Mouse (Mus musculus) NIH3T3 (cell line): Measurements from ENCODE around the gene Ly6g5c.
"Not testable (repeated sequence)": the region's sequence is repeated elsewhere in the genome, so short reads cannot be mapped to it uniquely, and the experiment has no call there.

Source experiments
- DNase-seq: peaks from one replicate; pipeline ENCODE4 v3.0.0-alpha.2; 2012; ENCODE audit warnings: low read depth

Gene Ly6g5c

DNA sequence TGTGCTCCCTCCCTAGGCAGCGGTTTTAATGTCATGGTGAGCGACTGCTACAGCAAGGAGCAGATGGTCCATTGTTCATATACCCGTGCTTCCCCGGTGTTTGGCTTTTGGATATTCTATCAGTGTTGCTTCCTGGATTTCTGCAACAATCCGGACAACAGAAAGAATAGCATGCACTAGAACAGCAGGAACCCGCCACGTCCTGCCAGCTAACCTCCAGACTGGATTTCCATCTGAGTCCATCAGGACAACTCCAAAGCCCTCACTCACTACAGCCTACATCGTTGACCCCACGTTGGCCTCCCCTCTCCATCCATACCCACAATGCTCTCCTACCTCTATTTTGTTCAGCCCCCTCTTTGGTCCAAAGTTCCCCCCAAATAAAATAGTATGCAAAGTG lies 3.7 kb downstream of the Ly6g5c start:
- DNase-seq = no peak

DNA sequence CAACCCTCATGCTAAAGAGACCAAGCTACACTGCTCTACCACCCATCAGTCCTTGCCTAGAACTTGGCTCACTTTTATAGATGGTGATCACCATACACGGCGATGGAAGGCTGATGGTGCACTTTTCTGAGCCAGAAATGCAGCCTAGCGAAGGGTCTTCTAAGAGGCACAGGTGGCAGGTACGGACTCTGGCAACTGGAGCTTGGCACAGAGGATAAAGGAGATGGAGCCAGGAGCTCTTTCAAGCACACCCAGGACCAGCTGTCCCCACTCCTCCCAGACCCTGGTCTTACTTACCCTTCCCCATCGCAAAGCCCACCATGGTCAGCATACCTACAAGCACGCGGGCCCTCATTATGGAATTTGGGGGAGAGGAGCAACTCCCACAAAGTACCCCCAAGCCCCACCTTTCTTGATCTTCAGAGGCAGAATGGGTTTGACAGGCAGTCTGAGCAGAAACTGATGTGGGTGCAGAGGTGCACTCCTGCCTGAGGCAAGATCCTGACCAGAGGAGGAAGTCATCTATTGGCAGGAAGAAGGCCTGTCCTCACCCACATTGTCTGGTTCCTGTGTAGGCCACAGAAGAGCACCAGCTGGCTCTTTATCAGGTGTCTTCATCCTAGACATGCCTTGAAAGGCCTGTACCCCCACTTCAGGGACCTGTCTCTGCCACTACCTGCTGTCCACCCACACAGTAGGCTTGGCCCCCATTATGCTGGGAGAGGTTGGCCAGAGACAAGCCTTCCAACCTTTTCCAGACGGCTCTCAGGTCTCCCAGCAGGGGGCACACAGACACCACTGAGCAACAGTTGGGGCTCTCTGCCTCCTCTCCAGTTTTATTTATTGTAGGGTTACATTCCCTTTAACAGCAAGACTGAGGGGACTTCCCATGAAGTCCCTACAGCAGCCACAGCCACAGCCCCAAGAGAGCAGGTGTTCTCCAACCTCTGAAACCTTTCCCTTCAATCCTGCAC lies 7.3 kb downstream of the Ly6g5c start, which contains the start of gene Ly6g5b:
Ly6g5b (minus strand) TSS at position 383 of the 974 bp plus-strand sequence.
- DNase-seq = peak; percentile 71

DNA sequence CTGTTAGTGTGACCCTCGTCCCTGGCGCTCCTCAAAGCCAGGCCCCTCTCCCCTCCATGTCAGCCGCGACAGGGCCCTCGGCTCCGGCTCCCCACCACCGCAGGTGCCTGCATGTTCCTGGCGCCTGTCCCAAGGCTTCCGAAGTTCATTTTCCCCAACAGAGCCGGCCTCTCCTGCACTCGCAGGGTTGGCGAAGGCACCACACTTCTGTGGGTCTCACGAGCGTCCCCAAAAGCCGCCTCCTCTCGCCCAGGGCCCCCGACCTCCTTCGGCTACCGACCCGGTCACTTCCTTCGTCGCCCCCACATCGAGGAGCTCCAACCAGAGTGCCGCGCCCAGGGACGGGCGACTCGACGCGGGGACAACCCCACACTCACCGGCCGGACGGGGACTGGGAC lies 12.7 kb downstream of the Ly6g5c start:
- DNase-seq = peak; percentile 46

DNA sequence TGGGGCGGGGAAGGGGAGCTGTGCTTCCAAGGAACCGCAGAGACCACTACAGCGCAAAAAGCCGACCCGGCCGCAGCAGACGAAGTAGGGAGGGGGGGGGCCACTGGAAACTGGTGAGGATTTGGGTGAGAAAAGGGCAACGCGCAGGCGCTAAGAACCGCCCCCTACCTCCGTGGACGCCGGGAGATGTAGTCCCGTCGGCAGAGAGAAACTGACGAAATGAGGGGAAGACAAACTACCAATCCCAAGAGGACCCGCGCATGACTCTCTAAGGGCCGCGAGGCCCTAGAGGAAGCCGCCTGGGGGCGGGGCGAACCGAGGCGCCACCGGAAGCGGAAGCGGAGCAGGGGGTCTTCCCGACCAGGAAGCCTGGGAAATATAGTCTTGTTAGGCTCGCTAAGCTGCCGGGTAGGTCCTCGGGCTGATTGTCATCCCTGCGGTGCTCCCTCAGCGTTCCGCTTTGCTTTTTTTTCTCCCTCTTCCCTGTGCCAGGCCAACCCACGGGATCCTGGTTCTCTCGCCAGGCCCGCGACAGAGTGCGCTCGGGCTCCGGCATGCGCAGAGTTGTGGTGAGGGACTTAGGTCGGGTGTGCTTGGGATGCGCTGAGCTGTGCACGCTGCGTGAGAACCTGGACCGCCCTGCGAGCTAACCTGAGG lies 13.2 kb downstream of the Ly6g5c start, which contains the start of gene Gpank1:
Gpank1 (plus strand) TSS at position 313 of the 657 bp plus-strand sequence.
- DNase-seq = peak; percentile 99

DNA sequence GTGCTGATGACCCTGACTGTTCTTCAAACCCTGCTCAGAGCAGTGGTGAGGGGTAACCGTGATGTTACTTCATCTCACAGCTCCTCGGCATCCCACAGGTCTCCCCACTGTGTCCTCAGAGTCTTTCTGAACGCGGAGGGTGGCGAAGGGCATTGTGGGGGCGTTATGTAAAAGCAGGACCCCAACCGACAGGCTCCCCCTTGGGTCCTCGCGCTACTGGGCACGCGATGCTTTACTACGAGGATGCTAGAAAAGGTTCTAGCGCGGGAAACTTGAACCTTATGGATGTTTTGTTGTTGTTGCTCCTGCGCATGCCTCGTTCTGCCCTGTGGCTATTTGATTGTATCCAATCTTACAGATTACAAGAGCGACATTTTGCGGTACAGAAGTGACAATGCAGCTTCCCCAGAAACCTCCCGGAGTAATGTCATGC lies 13.8 kb downstream of the Ly6g5c start, which contains the start of gene Csnk2b:
Csnk2b (minus strand) TSS at position 183 of the 433 bp plus-strand sequence.
- peak; percentile 89 for DNase-seq

DNA sequence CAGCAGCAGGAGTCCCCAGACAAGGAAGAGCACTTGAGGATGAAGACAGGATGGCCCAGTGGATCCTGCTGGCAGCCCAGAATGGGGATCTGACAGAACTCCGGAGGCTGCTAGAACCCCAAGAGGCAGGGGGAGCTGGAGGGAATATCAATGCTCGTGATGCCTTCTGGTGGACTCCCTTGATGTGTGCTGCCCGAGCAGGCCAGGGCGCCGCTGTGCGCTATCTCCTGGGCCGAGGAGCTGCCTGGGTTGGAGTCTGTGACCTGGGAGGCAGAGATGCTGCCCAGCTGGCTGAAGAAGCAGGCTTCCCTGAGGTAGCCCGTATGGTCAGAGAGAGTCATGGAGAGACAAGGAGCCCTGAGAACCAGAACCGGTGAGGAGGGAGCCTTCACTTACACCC lies 15.2 kb downstream of the Ly6g5c start:
- DNase-seq = not testable (repeated sequence)

DNA sequence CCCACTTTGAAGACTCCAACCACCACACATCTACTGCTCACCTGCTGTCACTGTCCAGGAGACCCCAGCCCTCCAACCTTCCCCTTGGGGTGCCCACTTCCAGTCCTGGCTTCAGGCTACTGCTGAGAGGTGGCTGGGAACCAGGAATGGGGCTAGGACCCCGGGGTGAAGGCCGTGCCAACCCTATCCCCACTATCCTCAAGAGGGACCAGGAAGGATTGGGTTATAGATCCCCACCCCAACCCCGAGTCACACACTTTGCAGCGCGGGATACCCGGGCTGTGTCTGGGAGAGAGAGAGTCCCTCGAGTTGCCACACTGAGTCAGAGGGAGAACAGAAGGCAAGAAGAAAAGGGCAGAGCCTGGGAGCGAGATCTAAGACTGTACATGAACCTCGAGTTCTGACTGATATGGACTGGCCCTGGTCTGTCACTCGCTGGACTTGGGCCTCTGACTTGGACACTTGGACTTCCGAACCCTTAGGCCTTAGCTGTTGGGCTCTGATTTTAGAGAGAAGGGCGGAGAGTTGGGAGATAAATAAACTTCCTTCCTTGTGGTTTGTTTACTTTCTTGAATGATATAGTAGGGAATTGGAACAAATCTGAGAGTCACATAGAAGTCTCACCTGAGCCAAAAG lies 16.3 kb downstream of the Ly6g5c start:
- not testable (repeated sequence) for DNase-seq

DNA sequence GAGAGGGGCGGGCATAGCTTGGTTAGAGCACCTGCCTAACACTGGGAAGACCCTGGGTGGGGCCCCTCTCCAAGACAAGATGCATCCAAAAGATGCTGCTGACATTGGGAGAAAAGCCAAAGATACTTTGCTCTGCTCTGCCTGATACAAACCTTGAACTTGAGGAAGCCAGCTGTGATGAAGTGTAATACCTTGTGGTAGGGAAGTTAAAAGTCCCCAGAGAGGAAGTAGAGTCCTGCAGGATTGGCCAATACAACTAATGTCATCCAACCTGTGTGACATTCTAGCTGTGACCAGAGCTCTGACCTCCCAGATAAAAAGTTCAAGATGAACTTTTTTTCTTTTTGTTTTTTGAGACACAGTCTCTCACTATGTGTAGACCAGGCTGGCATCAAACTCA lies 17.0 kb downstream of the Ly6g5c start:
- DNase-seq = no peak

DNA sequence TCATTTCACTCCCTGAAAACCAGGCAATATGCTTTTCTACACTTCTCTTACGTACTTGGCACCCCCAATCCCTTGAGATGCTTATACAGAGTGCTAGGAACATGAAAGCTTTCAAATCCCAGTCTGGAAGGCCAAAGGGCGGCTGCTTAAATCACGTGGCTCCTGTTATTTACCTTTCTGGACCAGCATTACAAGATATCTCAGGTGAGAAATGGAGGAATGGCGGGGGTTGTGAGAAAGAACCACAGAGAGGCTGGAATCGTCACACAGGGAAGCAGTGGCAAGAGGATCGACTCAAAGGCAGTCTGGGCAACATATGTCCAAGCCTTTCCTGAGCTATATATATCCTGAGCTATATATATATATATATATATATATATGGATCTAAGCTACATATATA lies 17.5 kb downstream of the Ly6g5c start:
- DNase-seq = peak; percentile 10

DNA sequence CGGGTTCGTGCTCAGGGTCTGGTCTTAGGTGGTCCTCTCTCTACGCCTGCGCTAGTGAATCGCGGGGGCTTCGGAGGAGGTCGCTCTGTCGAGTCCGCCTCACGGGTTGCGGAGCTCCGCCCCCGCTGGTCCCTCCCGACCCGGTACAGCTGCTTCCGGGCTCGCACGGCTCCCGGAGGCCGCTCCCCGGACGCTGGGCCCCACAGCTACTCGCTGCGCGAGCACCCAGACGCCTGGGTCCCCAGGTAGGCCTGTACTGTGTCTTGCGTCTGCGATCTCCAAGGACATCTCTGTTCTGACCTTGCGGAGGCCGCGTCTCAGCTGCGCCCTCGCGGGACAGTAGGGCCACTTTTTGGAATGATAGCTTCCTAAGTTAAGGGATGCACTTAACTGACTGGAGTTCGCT lies 18.1 kb downstream of the Ly6g5c start, which contains the start of gene D17H6S53E:
D17H6S53E (plus strand) TSS at position 168 of the 406 bp plus-strand sequence.
- peak; percentile 81 for DNase-seq

DNA sequence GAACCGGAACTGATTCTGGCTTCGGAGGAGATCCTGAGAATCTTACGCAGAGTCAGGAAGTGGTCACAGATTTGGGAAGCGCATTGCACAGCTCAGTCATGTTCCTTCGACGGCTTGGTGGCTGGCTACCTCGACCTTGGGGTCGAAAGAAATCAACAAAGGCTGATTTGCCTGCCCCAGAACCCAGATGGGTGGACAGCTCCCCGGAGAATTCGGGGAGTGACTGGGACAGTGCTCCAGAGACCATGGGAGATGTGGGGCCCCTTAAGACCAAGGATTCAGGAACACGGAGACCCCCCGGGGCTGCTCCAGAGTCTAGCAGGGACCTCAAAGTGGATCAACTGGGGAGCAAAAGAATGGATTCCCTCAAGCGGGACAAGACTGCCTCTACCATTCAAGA lies 18.9 kb downstream of the Ly6g5c start:
- DNase-seq = peak; percentile 17

DNA sequence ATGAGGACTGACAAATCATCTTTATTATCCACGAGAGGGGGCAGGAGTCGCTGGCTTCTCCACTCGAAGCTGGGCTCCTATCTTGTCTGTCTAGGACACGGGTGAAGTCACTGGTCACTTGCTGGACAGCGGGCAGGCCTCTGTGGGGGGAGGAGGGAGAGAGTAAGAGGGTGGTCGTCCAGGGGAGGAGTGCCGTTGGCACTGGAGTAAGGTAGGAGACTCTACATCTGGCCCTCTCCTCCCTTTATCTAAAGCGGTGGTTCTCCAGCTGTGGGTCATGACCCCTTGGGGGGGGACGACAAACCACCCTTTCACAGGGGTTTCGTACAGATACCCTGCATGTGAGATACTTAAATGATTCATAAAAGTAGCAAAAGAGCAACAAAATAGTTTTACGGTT lies 20.9 kb downstream of the Ly6g5c start:
- DNase-seq = no peak

DNA sequence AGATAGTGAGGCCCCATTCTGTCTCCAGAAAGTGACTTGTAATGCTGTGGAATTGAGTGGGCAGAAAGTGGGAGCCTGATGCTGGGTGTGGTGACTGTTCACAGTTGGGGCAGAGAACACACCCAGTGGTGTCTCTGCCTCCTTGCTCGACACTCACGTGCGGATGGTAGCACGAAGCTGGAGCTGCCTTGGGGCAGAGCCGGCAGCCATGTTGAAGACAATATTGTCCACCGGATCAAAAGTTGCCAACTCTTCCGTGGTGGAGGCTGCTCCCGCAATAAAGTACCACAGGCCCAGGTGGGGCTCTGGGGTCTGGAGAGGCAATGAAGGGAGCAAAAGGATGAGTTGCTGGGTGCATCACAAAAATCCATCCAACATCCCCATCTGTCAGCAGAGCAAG lies 23.0 kb downstream of the Ly6g5c start:
- no peak for DNase-seq

DNA sequence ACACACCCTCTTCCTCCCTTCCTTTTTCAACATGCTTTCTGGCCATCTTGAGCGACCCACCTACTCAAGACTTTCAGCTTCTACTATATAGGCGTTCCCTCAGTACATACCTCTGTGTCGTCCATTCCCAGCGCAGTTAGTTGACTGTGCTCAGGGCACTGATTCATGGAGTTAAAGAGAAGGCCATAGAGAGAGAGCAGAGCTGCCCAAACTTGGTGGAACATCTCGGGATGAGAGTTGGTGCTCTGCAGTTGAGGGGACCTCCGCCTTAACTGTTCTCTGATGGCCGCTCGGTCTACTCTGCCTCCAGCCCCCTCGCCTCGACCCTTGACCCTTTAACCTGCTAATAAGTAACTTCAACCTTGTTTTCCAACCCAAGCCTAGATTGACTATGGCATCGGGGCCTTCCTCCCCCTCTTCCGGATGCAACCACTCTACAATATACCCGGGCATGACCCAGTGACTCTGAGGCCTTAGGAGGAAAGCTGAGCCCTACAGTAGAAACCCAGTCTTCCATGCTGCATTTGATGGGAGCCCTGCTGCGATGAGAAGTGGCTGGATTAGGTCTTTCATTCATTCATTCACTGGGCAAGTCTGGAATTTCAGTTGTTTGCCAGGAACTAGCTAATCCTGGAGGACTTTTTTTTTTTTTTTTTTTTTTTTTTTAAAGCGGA lies 23.6 kb downstream of the Ly6g5c start, which contains the start of gene Apom:
Apom (minus strand) TSS at position 551 of the 674 bp plus-strand sequence.
- DNase-seq = no peak

DNA sequence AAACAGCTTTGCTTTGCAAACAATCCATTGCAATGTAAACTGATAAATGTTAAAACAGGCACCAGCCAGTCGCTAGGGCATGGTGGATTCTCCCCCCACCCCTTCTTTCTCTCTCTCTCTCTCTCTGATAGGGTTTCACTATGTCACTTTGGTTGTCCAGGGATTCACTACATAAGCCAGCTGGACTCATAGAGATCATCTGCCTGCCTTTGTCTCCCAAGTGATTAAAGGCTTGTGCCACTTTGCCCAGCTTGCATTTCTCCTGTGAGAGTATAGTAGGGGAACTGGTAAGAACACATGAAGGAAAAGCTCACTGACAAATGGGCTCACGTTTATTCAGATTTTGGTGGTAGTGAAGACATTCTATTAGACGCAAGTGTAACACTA lies 24.1 kb downstream of the Ly6g5c start:
- no peak for DNase-seq

DNA sequence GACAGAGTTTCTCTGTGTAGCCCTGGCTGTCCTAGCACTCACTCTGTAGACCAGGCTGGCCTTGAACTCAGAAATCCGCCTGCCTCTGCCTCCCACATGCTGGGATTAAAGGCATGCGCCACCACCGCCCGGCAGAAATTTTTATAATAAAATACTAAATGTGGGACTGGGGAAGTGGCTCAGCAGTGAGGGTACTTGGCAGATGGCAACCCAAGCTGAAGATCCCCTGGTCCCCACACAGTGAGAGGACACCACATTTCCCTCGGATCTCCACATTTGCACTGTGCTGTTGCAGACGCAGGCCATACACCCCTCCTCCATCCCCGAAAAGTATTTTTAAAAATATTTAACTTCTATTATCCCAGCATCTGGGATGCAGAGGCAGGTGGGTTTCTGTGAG lies 25.4 kb downstream of the Ly6g5c start:
- DNase-seq = no peak

DNA sequence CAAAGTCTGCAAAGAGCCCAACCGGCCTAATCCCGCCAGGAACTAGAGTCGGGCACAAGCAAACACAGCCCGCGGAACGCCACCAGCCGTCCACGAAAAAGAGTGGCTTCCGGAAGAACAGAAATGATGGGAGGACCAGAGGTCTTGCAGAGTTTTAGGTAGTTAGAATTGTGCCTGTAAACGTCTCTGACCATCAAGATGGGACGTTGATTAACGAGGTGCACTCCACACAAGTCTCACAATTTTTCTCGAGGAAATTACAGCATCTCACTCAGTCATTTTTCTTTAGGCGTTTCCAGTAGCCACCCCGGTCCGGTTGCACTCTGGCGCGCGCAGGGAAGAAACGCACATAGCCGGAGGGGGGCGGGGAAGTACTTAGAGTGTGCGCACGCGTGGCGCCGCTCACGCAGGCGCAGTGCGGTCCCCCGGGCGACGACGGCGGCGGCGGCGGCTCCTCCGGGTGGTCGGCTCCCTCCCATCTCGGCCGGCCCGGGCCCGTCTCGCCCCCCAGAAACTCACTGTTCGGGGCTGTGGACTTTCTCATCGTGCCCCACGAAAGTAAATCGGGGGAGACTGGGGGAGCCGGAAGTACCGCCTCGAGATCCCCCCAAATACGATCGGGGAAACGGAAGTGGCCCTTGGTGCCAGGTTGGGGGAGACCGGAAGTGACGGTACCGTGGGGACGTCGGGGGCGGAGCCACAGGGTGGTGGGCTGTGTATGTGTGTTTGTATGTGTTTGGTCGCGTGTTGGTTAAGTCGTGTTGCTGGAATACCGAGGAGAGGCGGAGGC lies 26.9 kb downstream of the Ly6g5c start, which contains the start of gene Bag6:
Bag6 (plus strand) TSS at position 378 of the 790 bp plus-strand sequence.
- DNase-seq = peak; percentile 98

DNA sequence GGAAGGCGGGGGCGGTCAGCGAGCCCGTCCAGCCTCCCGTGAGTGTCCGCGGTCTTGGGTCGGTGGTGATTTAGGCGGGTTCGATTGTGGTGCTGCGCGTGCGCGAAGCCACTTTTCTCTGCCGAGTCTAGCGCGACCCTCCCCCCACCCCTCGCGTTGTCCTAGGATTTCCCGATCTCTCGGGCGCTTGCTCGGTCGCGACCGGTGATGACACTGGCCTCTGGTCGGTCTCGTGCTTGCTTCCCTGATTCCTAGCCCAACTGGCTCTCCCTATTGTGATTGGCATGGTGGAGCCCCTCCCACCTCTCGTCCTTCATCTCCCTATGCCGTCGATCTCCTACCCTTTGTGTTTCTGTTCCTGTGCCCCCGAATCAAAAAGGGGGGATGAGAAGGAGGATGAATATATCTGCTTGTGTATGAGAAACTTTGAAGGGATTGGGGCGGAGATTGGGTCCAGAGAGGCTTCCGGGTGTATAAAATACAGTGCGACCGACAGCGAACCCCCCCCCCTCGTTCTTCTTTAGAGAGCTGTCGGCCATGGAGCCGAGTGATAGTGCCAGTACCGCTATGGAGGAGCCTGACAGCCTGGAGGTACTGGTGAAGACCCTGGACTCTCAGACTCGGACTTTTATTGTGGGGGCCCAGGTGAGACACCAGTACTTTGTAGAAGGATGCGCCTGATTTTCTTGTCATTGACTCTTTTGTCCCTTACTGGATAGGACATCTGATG lies 27.7 kb downstream of the Ly6g5c start:
- DNase-seq = no peak

DNA sequence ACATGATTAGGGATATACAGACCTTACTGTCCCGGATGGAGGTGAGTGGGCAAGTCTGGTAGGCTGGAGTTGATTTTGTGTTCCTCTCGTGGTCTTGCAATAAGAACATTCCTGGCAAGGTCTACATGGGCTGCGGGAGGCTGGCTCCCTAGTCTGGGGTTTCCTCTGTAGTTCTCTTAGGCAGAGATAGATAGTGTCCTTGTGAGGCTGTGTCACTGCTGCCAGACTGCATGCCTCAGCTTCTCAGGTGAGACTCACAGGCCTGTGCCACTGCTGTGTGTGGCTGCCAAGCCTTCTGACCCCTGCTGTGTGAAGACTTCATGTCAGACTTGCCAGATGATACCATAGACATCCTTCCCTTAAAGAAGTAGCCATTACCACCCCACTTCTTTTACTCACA lies 31.2 kb downstream of the Ly6g5c start:
- DNase-seq = no peak

DNA sequence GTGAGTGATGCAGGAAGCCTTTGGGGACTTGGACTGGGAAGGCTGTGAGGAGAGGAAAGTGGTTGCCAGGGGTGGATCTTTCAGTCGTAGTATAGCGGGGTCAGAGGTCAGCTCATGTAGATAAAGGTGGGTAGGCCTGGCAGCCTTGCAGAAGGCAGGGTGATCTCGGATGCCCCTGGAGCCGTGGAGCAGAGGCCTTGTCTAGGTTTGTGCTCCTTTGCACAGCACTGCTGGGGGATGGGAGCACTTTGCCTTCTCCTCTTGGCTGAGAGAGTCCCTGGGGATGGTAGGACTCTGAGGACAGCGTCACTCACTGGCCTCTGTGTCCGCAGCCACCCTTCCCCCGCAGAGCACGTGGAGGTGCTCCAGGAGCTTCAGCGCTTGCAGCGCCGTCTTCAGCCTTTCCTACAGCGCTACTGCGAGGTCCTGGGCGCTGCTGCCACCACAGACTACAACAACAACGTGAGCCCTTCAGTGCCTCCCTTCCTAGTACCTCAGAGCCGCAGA lies 32.5 kb downstream of the Ly6g5c start:
- DNase-seq = no peak
